Mouse (Mus musculus) spleen, postnatal 10 days (tissue): Measurements from ENCODE around the gene Ece1.
A peak's percentile ranks its signal among the peaks of the same experiment; 100 is the strongest.

ENCODE experiments used
- DNase-seq, 2 experiments: peaks; one replicate each; pipeline ENCODE4 v3.0.0; 2021 to 2022; ENCODE audit warnings: low spot score in 2 of 2

Gene Ece1

GRCm38 (mm10) chr4:137855741-137856341, 6.2 kb upstream of the Ece1 start:
- no peak for DNase-seq

GRCm38 (mm10) chr4:137857116-137857515, 4.9 kb upstream of the Ece1 start:
- DNase-seq, result peak; percentile 60 to 84

GRCm38 (mm10) chr4:137858371-137858770, 3.7 kb upstream of the Ece1 start:
- DNase-seq, result no peak

- peak; percentile 30 to 59 for DNase-seq
Observed at GRCm38 (mm10) chr4:137861461-137862011, 501 bp upstream of the Ece1 start.

GRCm38 (mm10) chr4:137862516-137863240, 641 bp downstream of the Ece1 start:
- no peak for DNase-seq

- DNase-seq, result no peak
Observed at GRCm38 (mm10) chr4:137864031-137864430, 2.0 kb downstream of the Ece1 start.

- DNase-seq, result no peak
Observed at GRCm38 (mm10) chr4:137864769-137865168, 2.7 kb downstream of the Ece1 start.

GRCm38 (mm10) chr4:137865221-137865641, 3.2 kb downstream of the Ece1 start:
- DNase-seq, result no peak

GRCm38 (mm10) chr4:137866206-137866863, 4.3 kb downstream of the Ece1 start:
- DNase-seq, result peak in 1 of 2 experiments; percentile 79

- no peak for DNase-seq
Observed at GRCm38 (mm10) chr4:137867225-137867624, 5.2 kb downstream of the Ece1 start.

GRCm38 (mm10) chr4:137867675-137868257, 5.7 kb downstream of the Ece1 start:
- DNase-seq, result peak in 1 of 2 experiments; percentile 55

GRCm38 (mm10) chr4:137869667-137870274, 7.7 kb downstream of the Ece1 start:
- no peak for DNase-seq

GRCm38 (mm10) chr4:137870979-137871378, 8.9 kb downstream of the Ece1 start:
- no peak for DNase-seq

GRCm38 (mm10) chr4:137871431-137871830, 9.4 kb downstream of the Ece1 start:
- DNase-seq, result no peak

- no peak for DNase-seq
Observed at GRCm38 (mm10) chr4:137874337-137874736, 12.3 kb downstream of the Ece1 start.

- no peak for DNase-seq
Observed at GRCm38 (mm10) chr4:137874826-137875225, 12.8 kb downstream of the Ece1 start.

- DNase-seq, result no peak
Observed at GRCm38 (mm10) chr4:137875466-137876092, 13.5 kb downstream of the Ece1 start.

- DNase-seq, result no peak
Observed at GRCm38 (mm10) chr4:137876834-137877233, 14.8 kb downstream of the Ece1 start.

- no peak for DNase-seq
Observed at GRCm38 (mm10) chr4:137877432-137877881, 15.4 kb downstream of the Ece1 start.

- no peak for DNase-seq
Observed at GRCm38 (mm10) chr4:137879383-137880156, 17.5 kb downstream of the Ece1 start.
